Mouse (Mus musculus): ENCODE results near the gene Myh1. TPM values are rescaled to one million over a fixed set of nuclear protein-coding genes. Genes with fewer than 3 reads are reported as not detected.

Myh1 gene
- total RNA-seq, 2 experiments from 2014 or later, result 0.07 to 0.12 TPM

GRCm38 (mm10) chr11:67229166-67229565 lies 29.3 kb downstream of the Myh1 start:
- DNase-seq (ENCODE audit: extremely low spot score in 1 of 2, low spot score in 1 of 2), result no peak

- DNase-seq (ENCODE audit: extremely low spot score in 1 of 2, low spot score in 1 of 2), result no peak
These were observed 30.1 kb downstream of the Myh1 start for GRCm38 (mm10) chr11:67229946-67230345.

- DNase-seq (ENCODE audit: extremely low spot score in 1 of 2, low spot score in 1 of 2), result peak in 1 of 2 experiments; percentile 64
These were observed 35.9 kb downstream of the Myh1 start for GRCm38 (mm10) chr11:67235639-67236358.

GRCm38 (mm10) chr11:67236799-67237198 lies 36.9 kb downstream of the Myh1 start:
- DNase-seq (ENCODE audit: extremely low spot score in 1 of 2, low spot score in 1 of 2), result no peak

- DNase-seq (ENCODE audit: extremely low spot score in 1 of 2, low spot score in 1 of 2), result no peak
These were observed 37.7 kb downstream of the Myh1 start, which contains the start of gene Myh4 for GRCm38 (mm10) chr11:67237481-67238079. Myh4 (plus strand) TSS chr11:67238029.

GRCm38 (mm10) chr11:67241051-67241450 lies 41.2 kb downstream of the Myh1 start:
- DNase-seq (ENCODE audit: extremely low spot score in 1 of 2, low spot score in 1 of 2), result no peak

GRCm38 (mm10) chr11:67253691-67254090 lies 53.8 kb downstream of the Myh1 start:
- peak in 1 of 2 experiments; percentile 15 for DNase-seq (ENCODE audit: extremely low spot score in 1 of 2, low spot score in 1 of 2)

GRCm38 (mm10) chr11:67257048-67257447 lies 57.2 kb downstream of the Myh1 start:
- no peak for DNase-seq (ENCODE audit: extremely low spot score in 1 of 2, low spot score in 1 of 2)

- DNase-seq (ENCODE audit: extremely low spot score in 1 of 2, low spot score in 1 of 2), result no peak
These were observed 61.1 kb downstream of the Myh1 start for GRCm38 (mm10) chr11:67260956-67261355.

Other genes starting within 250 kb of the Myh1 start
- gene Tmem238l, start 243.4 kb upstream of the Myh1 start, total RNA-seq (2021), result not detected
- gene Tmem220, start 174.9 kb upstream of the Myh1 start, total RNA-seq (2021), result under 1 TPM; 0.52 to 0.66 TPM
- gene Adprm, start 147.5 kb upstream of the Myh1 start, total RNA-seq (2021), result 10 to 100 TPM; 20.9 to 29.2 TPM
- 1 to 10 TPM; 8.3 to 9.5 TPM for gene Sco1, start 147.4 kb upstream of the Myh1 start, total RNA-seq (2021)
- under 1 TPM; 0.59 to 0.66 TPM for gene Myh3, start 121.8 kb upstream of the Myh1 start, total RNA-seq (2021)
- gene Myh2, start 29.0 kb upstream of the Myh1 start, total RNA-seq (2021), result under 1 TPM; 0.16 to 0.17 TPM
- gene Myh4, start 38.0 kb downstream of the Myh1 start, total RNA-seq (2021), result under 1 TPM; 0.10 to 0.28 TPM
- gene Myh8, start 77.1 kb downstream of the Myh1 start, total RNA-seq (2021), result 1 to 10 TPM; 1.3 to 1.4 TPM
- under 1 TPM; 0.07 to 0.12 TPM for gene Myh13, start 121.6 kb downstream of the Myh1 start, total RNA-seq (2021)